Mouse (Mus musculus): ENCODE measurements around the gene Rbm15. TPM values are rescaled to one million over a fixed set of nuclear protein-coding genes. Genes with fewer than 3 reads are reported as not detected.
A peak's percentile ranks its signal among the peaks of the same experiment; 100 is the strongest.

Gene Rbm15
- polyA plus RNA-seq, 1 experiment, result 16.4 TPM

- Histone ChIP-seq H3K4me1 (replicated peaks; ENCODE audit: control insufficient read depth, insufficient read depth, low read length) (peaks cover 24% of the 10 kb centered on the region), H3K27me3 (ENCODE audit: control insufficient read depth, insufficient read depth, low read length) (no peaks in the 10 kb centered on the region), H3K36me3 (ENCODE audit: control insufficient read depth, insufficient read depth, low read length) (peaks cover 6% of the 10 kb centered on the region), H3K4me3 (ENCODE audit: control insufficient read depth, insufficient read depth, low read length) (peak overlapping the region; percentile 85), H3K27ac (ENCODE audit: control insufficient read depth, insufficient read depth, low read length) (peak overlapping the region; percentile 15; the same call in 1 of the 2 replicates)
- no peak for TF ChIP-seq CTCF (IDR thresholded peaks at IDR 0.05; ENCODE audit: borderline replicate concordance, control insufficient read depth, extremely low read depth, insufficient read depth, low read length, poor library complexity)
- no peak for TF ChIP-seq POLR2A (IDR thresholded peaks at IDR 0.05; ENCODE audit: control insufficient read depth, extremely low read depth, insufficient read depth, low read length, poor library complexity)
- WGBS, result 1% methylated on average over 75 of the region's 75 CpGs
- no peak for DNase-seq
Measured at GRCm38 (mm10) chr3:107332127-107332959, 1.1 kb downstream of the Rbm15 start.

DNA sequence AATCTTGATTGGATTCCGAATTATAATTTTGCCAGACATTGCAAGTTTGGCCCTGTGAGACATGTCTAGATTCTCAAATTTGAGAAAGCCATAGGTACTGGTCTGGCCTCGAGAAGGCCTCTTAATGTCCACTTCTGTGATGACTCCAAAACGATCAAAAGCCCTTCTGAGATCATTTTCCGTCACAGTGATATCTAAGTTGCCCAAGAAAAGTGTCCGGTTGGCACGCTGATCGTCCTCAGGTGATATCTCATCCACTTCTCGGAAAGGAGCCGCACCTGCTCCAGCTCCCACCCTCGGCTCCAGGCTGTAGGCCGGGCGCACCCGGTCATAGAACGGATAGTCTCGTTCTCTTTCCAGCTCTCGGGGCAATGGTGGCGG lies 1.7 kb downstream of the Rbm15 start:
- Histone ChIP-seq H3K4me3 (ENCODE audit: control insufficient read depth, insufficient read depth, low read length) (peak overlapping the region; percentile 85), H3K27me3 (ENCODE audit: control insufficient read depth, insufficient read depth, low read length) (no peaks in the 10 kb centered on the region), H3K36me3 (ENCODE audit: control insufficient read depth, insufficient read depth, low read length) (peaks cover 6% of the 10 kb centered on the region), H3K4me1 (replicated peaks; ENCODE audit: control insufficient read depth, insufficient read depth, low read length) (peaks cover 24% of the 10 kb centered on the region), H3K27ac (ENCODE audit: control insufficient read depth, insufficient read depth, low read length) (no peak overlapping the region)
- TF ChIP-seq POLR2A (IDR thresholded peaks at IDR 0.05; ENCODE audit: control insufficient read depth, extremely low read depth, insufficient read depth, low read length, poor library complexity) (no peak), CTCF (IDR thresholded peaks at IDR 0.05; ENCODE audit: borderline replicate concordance, control insufficient read depth, extremely low read depth, insufficient read depth, low read length, poor library complexity) (no peak)
- peak; percentile 39 for DNase-seq
- WGBS, result 42% methylated on average over 17 of the region's 17 CpGs

DNA sequence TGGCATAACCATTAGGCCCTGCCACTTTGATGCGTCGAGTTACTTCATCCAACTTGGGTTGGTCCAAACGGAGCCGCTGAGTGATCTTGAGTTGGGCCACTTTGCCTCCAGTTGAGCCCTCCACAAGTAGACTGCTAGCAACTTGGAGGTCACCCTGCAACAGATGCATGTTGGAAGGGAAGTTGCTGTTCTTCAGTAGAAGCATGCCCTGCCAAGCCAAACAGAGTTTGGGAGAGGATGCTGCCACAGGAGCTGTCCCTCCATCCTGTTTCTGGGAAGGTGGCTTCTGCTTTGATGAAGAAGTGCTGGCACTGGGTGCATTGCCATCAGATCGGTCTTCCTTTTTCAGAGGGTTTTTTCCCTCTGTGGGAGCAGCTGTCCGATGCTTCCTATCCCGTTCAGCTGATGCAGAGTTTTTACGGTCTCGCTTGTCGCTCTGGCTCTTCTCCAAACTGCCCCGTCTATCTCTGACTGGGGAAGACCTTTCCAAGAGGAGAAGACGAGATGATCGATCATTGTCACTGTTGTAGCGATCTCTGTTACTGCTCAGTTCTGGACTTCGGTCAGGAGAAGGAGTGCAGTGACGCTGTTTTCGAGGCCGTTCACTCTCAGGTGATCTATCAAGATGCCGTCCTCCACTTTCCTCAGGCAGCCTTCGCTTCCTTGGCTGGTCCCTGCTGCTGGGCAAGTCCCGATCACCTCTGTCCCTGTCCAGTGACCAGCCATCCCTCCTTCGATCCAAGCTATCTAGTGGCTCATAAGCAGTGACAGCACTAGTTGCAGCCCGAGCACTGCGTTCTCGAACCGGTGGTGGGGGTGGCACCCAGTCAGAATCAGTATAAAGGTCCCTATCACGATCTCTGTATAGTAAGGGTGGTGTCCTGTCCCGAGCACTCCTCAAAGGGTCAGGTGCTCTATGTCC lies 2.7 kb downstream of the Rbm15 start:
- WGBS, result 92% methylated on average over 28 of the region's 28 CpGs
- H3K27ac ChIP-seq (ENCODE audit: control insufficient read depth, insufficient read depth, low read length), result no peak overlapping the region
- no peak overlapping the region for H3K4me3 ChIP-seq (ENCODE audit: control insufficient read depth, insufficient read depth, low read length)
- H3K36me3 ChIP-seq (ENCODE audit: control insufficient read depth, insufficient read depth, low read length), result peaks cover 11% of the 10 kb centered on the region
- no peaks in the 10 kb centered on the region for H3K27me3 ChIP-seq (ENCODE audit: control insufficient read depth, insufficient read depth, low read length)
- peak; percentile 1 for DNase-seq
- TF ChIP-seq CTCF (IDR thresholded peaks at IDR 0.05; ENCODE audit: borderline replicate concordance, control insufficient read depth, extremely low read depth, insufficient read depth, low read length, poor library complexity) (no peak), POLR2A (IDR thresholded peaks at IDR 0.05; ENCODE audit: control insufficient read depth, extremely low read depth, insufficient read depth, low read length, poor library complexity) (no peak)
- H3K4me1 ChIP-seq (replicated peaks; ENCODE audit: control insufficient read depth, insufficient read depth, low read length), result peaks cover 24% of the 10 kb centered on the region

DNA sequence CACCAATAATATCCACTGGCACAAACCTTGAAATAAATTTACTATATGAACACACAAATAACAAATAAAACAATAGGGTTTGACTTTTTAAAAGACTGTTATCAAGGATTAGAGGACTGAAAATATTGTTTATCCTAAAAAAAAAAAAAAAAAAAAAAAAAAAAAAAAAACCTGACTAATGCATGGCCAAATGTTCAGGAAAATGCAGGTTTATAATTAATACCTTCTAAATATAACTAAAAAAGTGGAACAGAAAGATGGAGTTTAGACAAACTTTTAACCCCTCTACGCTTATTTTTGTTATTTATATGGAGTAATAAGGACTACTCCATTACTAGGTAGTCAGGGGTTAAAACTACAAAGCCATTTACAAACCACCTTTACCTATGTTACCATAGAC lies 7.0 kb downstream of the Rbm15 start:
- TF ChIP-seq CTCF (IDR thresholded peaks at IDR 0.05; ENCODE audit: borderline replicate concordance, control insufficient read depth, extremely low read depth, insufficient read depth, low read length, poor library complexity) (no peak), POLR2A (IDR thresholded peaks at IDR 0.05; ENCODE audit: control insufficient read depth, extremely low read depth, insufficient read depth, low read length, poor library complexity) (no peak)
- H3K27ac ChIP-seq (ENCODE audit: control insufficient read depth, insufficient read depth, low read length), result no peak overlapping the region
- no peak for DNase-seq
- no peaks in the 10 kb centered on the region for H3K27me3 ChIP-seq (ENCODE audit: control insufficient read depth, insufficient read depth, low read length)
- peaks cover 31% of the 10 kb centered on the region for H3K36me3 ChIP-seq (ENCODE audit: control insufficient read depth, insufficient read depth, low read length)
- H3K4me3 ChIP-seq (ENCODE audit: control insufficient read depth, insufficient read depth, low read length), result no peak overlapping the region
- 100% methylated on average over 1 of the region's 1 CpGs for WGBS
- H3K4me1 ChIP-seq (replicated peaks; ENCODE audit: control insufficient read depth, insufficient read depth, low read length), result peaks cover 17% of the 10 kb centered on the region

GRCm38 (mm10) chr3:107321776-107322175 lies 11.7 kb downstream of the Rbm15 start:
- H3K4me3 ChIP-seq (ENCODE audit: control insufficient read depth, insufficient read depth, low read length), result no peak overlapping the region
- H3K36me3 ChIP-seq (ENCODE audit: control insufficient read depth, insufficient read depth, low read length), result peaks cover 38% of the 10 kb centered on the region
- H3K27ac ChIP-seq (ENCODE audit: control insufficient read depth, insufficient read depth, low read length), result no peak overlapping the region
- H3K27me3 ChIP-seq (ENCODE audit: control insufficient read depth, insufficient read depth, low read length), result no peaks in the 10 kb centered on the region
- peaks cover 3% of the 10 kb centered on the region for H3K4me1 ChIP-seq (replicated peaks; ENCODE audit: control insufficient read depth, insufficient read depth, low read length)
- TF ChIP-seq CTCF (IDR thresholded peaks at IDR 0.05; ENCODE audit: borderline replicate concordance, control insufficient read depth, extremely low read depth, insufficient read depth, low read length, poor library complexity) (no peak), POLR2A (IDR thresholded peaks at IDR 0.05; ENCODE audit: control insufficient read depth, extremely low read depth, insufficient read depth, low read length, poor library complexity) (no peak)
- no peak for DNase-seq

DNA sequence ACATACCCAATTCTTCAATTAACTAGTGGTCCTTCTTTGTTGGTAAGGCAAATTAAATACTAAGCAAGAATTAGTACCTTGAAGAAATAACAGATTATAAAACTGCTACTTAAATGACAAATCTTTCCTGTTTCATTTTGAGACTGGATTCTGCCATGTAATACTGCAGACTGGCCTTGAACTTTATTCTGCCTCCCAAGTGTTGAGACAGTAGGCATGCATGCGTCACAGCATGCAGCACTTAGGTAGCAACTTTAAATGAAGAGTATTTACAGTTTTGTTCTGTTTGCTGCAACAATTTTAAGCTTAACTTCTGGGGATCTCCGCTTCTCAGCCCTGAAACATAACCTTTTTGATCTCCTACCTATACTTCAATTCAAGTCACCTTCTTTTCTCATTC lies 12.3 kb downstream of the Rbm15 start:
- WGBS, result 95% methylated on average over 2 of the region's 2 CpGs
- H3K4me1 ChIP-seq (replicated peaks; ENCODE audit: control insufficient read depth, insufficient read depth, low read length), result peaks cover 3% of the 10 kb centered on the region

More for the DNA sequence above, 12.3 kb downstream of the Rbm15 start:
- Histone ChIP-seq H3K27ac (ENCODE audit: control insufficient read depth, insufficient read depth, low read length) (no peak overlapping the region), H3K36me3 (ENCODE audit: control insufficient read depth, insufficient read depth, low read length) (peaks cover 37% of the 10 kb centered on the region), H3K4me3 (ENCODE audit: control insufficient read depth, insufficient read depth, low read length) (no peak overlapping the region), H3K27me3 (ENCODE audit: control insufficient read depth, insufficient read depth, low read length) (no peaks in the 10 kb centered on the region)
- TF ChIP-seq POLR2A (IDR thresholded peaks at IDR 0.05; ENCODE audit: control insufficient read depth, extremely low read depth, insufficient read depth, low read length, poor library complexity), result no peak
- no peak for TF ChIP-seq CTCF (IDR thresholded peaks at IDR 0.05; ENCODE audit: borderline replicate concordance, control insufficient read depth, extremely low read depth, insufficient read depth, low read length, poor library complexity)
- no peak for DNase-seq
